Mouse (Mus musculus) splenic B cell, adult 2 months (primary cell): ENCODE measurements at regions not wholly inside any gene's neighbourhood (a gene's known extent, or its start where the extent isn't known, plus 50 kb on each side); places are given as distances from the start of the nearest gene placed in this dataset.
A peak's percentile ranks its signal among the peaks of the same experiment; 100 is the strongest.

ENCODE experiments used
- DNase-seq: peaks from one replicate; pipeline ENCODE4 v3.0.0-alpha.2; 2011; ENCODE audit warnings: low read depth, low spot score
- H3K27me3 ChIP-seq: 2 replicates; pipeline ENCODE4 v1.6.1; 2012; ENCODE audit warnings: mild to moderate bottlenecking, low read length, moderate library complexity, mixed read lengths; ENCODE audit not compliant: control insufficient read depth, poor library complexity, insufficient read depth, severe bottlenecking
- H3K36me3 ChIP-seq: 2 replicates; pipeline ENCODE4 v1.6.1; 2012; ENCODE audit warnings: mild to moderate bottlenecking, low read length, moderate library complexity, mixed read lengths; ENCODE audit not compliant: control insufficient read depth, poor library complexity, insufficient read depth, severe bottlenecking

GRCm38 (mm10) chr3:121104571-121105407, 66.7 kb downstream of the Rwdd3 start:
- DNase-seq, result peak; percentile 62
- Histone ChIP-seq H3K27me3 (no peaks in the 10 kb centered on the region), H3K36me3 (no peaks in the 10 kb centered on the region)

GRCm38 (mm10) chr3:121102871-121103270, 68.6 kb downstream of the Rwdd3 start:
- DNase-seq, result no peak
- H3K36me3 ChIP-seq, result no peaks in the 10 kb centered on the region
- no peaks in the 10 kb centered on the region for H3K27me3 ChIP-seq

GRCm38 (mm10) chr3:121102120-121102519, 69.4 kb downstream of the Rwdd3 start:
- Histone ChIP-seq H3K27me3 (no peaks in the 10 kb centered on the region), H3K36me3 (no peaks in the 10 kb centered on the region)
- DNase-seq, result no peak

DNA sequence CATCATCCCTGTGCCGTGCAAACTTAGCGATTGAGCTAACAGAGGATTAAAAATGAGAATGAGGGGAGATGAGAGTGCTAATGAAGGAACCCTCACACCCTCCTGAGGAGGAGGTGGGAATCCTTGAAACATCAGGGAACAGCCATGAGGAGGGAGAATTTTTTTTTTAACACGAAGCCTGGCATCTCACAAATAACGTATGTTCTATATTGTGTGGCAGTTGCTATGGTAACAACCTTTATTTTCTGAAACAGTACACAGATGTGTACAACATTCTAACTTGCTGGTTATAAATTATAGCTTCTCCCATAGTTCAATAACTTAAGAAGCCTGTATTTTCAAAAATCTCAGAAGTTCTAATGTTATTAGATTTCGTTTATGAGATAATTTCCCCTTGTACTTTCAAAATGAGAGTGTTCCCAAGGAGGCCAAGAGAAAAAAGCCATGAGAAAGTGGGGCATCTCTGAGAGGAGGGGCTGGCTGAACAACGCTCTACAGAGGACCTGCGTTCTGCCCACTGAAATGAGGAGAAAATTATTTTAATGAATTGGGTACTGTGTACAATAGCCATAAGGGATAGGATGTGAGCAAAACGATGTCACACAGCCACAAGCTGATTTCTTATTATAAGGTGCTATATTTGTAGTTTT, 71.2 kb downstream of the Rwdd3 start:
- no peak for DNase-seq
- Histone ChIP-seq H3K27me3 (no peaks in the 10 kb centered on the region), H3K36me3 (no peaks in the 10 kb centered on the region)

DNA sequence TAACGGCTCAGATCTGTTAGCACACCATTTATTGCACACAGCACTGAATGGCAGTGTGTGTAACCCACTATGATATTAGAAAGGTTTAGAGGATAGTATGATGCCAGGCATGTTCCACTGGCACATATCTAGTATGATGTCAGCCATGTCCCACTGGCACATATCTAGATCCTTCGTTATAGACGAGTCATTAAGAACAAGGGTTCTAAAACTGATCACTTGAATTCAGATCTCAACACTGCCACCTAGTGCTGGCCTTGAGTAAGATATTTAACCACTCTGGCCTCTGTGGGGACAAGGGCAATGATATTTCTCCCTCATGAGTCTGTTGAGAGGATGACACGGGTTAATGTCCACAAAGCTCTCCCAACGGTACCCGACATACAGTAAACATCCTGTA, 78.0 kb downstream of the Rwdd3 start:
- Histone ChIP-seq H3K36me3 (no peaks in the 10 kb centered on the region), H3K27me3 (no peaks in the 10 kb centered on the region)
- DNase-seq, result peak; percentile 46

DNA sequence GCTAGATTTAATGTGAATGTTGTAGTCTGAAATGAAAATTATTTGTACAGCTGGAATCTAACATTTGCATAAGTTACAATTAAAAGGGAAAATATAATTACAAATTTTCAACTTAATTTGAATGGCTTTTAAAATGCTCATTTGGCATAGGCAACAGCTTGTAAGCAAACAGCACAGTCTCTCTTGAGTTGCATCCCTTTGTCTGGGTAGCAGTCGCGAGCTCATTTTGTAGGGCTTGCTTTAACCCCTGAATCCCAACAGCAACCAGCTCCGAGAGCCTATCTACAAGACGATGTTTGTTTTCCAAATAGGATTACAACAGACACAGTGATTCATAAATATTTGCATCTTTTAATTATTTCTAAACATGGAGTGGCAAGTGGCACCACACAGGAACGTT, 82.8 kb downstream of the Rwdd3 start:
- no peaks in the 10 kb centered on the region for H3K27me3 ChIP-seq
- DNase-seq, result no peak
- no peaks in the 10 kb centered on the region for H3K36me3 ChIP-seq

DNA sequence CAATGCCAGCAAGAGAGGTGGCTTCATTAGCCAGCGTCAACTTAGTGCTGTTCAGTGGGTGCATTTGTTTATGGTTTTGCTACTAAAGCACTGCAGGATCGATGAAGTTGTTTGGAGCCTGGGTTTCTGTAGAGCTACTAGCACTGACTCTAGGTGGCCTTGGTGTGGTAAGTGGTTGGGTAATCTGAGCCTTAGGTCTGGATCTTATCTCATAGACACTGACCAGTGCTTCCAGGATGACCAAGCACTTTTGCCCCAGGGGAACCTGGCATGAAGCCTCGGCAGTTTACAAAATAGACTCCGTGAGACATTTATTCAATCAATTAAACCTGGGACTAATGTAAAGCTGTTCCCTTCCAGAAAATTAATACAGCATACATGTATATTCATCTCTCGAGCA, 102.8 kb downstream of the Rwdd3 start:
- no peaks in the 10 kb centered on the region for H3K27me3 ChIP-seq
- no peak for DNase-seq
- no peaks in the 10 kb centered on the region for H3K36me3 ChIP-seq

DNA sequence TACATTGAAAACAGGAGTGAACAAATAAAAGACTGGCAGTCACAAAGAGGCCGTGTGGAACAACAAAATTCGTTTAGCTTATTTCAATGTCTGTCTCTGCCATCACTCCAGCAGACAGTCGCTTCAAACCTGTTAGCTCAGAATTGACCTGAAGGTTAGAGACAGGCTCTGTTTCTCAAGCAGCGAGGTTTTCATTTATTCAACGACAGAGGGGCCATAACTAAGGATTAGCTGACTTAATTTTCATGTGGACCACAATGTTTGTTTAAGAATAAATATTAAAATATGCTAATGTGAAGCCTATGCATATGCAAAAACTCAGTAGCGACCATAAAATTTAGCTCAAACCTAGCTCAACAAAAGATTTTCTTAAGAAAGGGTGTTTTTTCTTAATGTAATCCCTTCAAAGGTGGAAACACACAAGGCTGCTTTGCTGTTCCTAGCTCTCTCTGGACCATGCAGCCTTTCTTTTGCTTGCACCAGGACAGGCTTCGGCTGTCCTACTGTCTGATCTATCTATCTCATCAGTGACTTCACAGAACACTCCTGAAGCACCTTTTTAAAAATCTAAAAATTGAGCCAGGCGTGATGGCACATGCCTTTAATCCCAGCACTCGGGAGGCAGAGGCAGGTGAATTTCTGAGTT, 135.5 kb downstream of the Rwdd3 start:
- Histone ChIP-seq H3K36me3 (no peaks in the 10 kb centered on the region), H3K27me3 (no peaks in the 10 kb centered on the region)
- DNase-seq, result no peak

GRCm38 (mm10) chr3:121025546-121026157, 145.8 kb downstream of the Rwdd3 start:
- Histone ChIP-seq H3K36me3 (no peaks in the 10 kb centered on the region), H3K27me3 (no peaks in the 10 kb centered on the region)
- no peak for DNase-seq

- no peak for DNase-seq
- no peaks in the 10 kb centered on the region for H3K36me3 ChIP-seq
- no peaks in the 10 kb centered on the region for H3K27me3 ChIP-seq
Measured at GRCm38 (mm10) chr3:121024810-121025209, 146.7 kb downstream of the Rwdd3 start.

- Histone ChIP-seq H3K27me3 (no peaks in the 10 kb centered on the region), H3K36me3 (no peaks in the 10 kb centered on the region)
- DNase-seq, result no peak
Measured at GRCm38 (mm10) chr3:121021126-121021848, 150.2 kb downstream of the Rwdd3 start.

DNA sequence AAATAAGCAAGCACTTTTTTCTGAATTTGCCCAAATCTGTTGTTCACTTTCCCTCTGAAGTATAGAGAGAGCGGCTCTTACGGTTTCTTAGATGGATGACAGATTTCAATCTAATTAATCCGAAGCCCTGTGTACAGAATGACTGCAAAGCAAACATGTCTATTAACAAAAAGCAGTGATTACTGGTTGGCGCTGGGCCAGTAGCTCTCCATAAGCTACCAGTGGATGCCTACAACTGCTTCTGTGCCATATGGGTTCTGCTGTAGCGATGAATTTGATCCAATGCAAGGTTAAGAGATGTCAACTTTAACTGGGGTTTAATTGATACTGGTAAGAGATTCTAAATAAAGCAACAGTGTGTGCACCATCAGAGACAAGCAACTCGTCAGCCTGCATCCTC, 162.3 kb downstream of the Rwdd3 start:
- Histone ChIP-seq H3K36me3 (no peaks in the 10 kb centered on the region), H3K27me3 (no peaks in the 10 kb centered on the region)
- no peak for DNase-seq

DNA sequence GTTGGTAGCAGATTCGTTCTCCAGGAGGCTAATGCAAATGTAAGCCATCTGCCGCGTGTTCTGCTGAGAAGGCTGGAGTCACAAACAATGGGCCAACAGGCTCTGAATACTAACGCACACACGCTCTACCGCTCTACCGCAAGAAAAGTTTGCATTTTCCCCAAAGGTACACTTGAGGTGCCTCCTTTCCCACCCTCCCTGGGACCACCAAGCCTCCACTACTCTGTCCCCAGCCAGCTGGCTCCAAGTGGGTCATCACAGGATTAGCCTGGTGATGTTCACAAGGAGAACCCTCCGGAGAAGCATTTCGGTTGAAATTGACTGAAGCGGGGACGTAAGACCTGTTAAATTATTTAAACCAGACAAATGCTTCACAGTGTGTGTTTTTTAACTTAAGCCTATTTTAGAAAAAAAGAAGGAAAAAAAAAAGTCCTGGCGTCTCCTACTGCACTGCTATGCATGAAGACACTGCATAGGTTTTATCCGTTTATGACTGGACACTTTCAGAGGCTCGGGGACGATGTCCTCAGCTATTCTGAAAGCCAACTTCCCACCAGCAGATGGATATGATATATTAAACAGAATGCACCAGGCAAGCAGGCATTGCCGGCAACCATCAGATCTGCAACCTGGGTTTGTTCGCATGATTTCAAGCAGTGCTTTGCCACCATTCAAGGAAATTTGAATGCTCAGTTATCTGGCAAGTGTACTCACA, 187.8 kb downstream of the Rwdd3 start:
- no peaks in the 10 kb centered on the region for H3K36me3 ChIP-seq
- no peak for DNase-seq
- H3K27me3 ChIP-seq, result no peaks in the 10 kb centered on the region
